8 mouse cellular contexts compared by ENCODE assay signal in genomic region chr1:136550851-136551540, GRCm38 (mm10).
DNase-seq lines count a peak whose midpoint lies in the region; ATAC-seq and TF ChIP-seq lines count a peak whose summit lies in the region.

No protein-coding gene starts in this region.

- H3K4me1 ChIP-seq in kidney, embryonic 14.5 days (ENCODE audit: control insufficient read depth, insufficient read depth, low read length): no peaks in the 10 kb centered on the region
- no peaks in the 10 kb centered on the region for H3K4me1 ChIP-seq in liver, embryonic 14.5 days (replicated peaks; ENCODE audit: control insufficient read depth in 2 of 2, insufficient read depth in 2 of 2, low read length in 1 of 2)
- no peaks in the 10 kb centered on the region for H3K4me1 ChIP-seq in neural tube, embryonic 14.5 days (ENCODE audit: control insufficient read depth, insufficient read depth, low read length)

- peak; percentile 95 for TF ChIP-seq CTCF in liver, embryonic 14.5 days (IDR thresholded peaks at IDR 0.05; ENCODE audit: low read depth)

- no peak for TF ChIP-seq EP300 in liver, embryonic 14.5 days (IDR thresholded peaks at IDR 0.05; ENCODE audit: low read depth)

- H3K4me3 ChIP-seq in kidney, embryonic 14.5 days (ENCODE audit: low read length): no peak overlapping the region
- H3K4me3 ChIP-seq in liver, embryonic 14.5 days (ENCODE audit: insufficient read depth in 1 of 2, low read depth in 2 of 2, low read length in 2 of 2): no peak overlapping the region
- no peak overlapping the region for H3K4me3 ChIP-seq in neural tube, embryonic 14.5 days (ENCODE audit: low read depth, low read length)

- H3K27ac ChIP-seq in kidney, embryonic 14.5 days (ENCODE audit: low read depth, low read length): no peak overlapping the region
- H3K27ac ChIP-seq in liver, embryonic 14.5 days: no peak overlapping the region
- no peak overlapping the region for H3K27ac ChIP-seq in neural tube, embryonic 14.5 days (ENCODE audit: low read depth, low read length)

- DNase-seq in 3134 (ENCODE audit: extremely low read depth, insufficient read length, low spot score): peak; percentile 58
- peak; percentile 30 to 31 for DNase-seq in gastrocnemius, adult 8-10 months (ENCODE audit: low spot score in 2 of 2)
- peak; percentile 24 to 41 (median 31) for DNase-seq in liver, embryonic 14.5 days (ENCODE audit: low read depth in 3 of 3, low spot score in 3 of 3)
- DNase-seq in testis, postnatal 10 days (ENCODE audit: low spot score): peak; percentile 88

- no peaks in the 10 kb centered on the region for H3K36me3 ChIP-seq in kidney, embryonic 14.5 days (ENCODE audit: control insufficient read depth, insufficient read depth, low read length)
- H3K36me3 ChIP-seq in liver, embryonic 14.5 days (replicated peaks; ENCODE audit: control insufficient read depth, insufficient read depth, low read depth): no peaks in the 10 kb centered on the region
- no peaks in the 10 kb centered on the region for H3K36me3 ChIP-seq in neural tube, embryonic 14.5 days (ENCODE audit: control insufficient read depth, insufficient read depth, low read length)

- no peak overlapping the region for H3K9ac ChIP-seq in kidney, embryonic 14.5 days (ENCODE audit: low read depth, low read length)
- no peak overlapping the region for H3K9ac ChIP-seq in liver, embryonic 14.5 days (replicated peaks)
- no peak overlapping the region for H3K9ac ChIP-seq in neural tube, embryonic 14.5 days (replicated peaks; ENCODE audit: low read depth, low read length)

- H3K4me2 ChIP-seq in kidney, embryonic 14.5 days (replicated peaks; ENCODE audit: low read depth, low read length): no peak overlapping the region
- H3K4me2 ChIP-seq in liver, embryonic 14.5 days (ENCODE audit: low read depth): no peak overlapping the region
- no peak overlapping the region for H3K4me2 ChIP-seq in neural tube, embryonic 14.5 days (ENCODE audit: low read depth, low read length)

- H3K27me3 ChIP-seq in kidney, embryonic 14.5 days (ENCODE audit: control insufficient read depth, insufficient read depth, low read length): no peaks in the 10 kb centered on the region
- no peaks in the 10 kb centered on the region for H3K27me3 ChIP-seq in liver, embryonic 14.5 days (ENCODE audit: control insufficient read depth, insufficient read depth, low read length)
- H3K27me3 ChIP-seq in neural tube, embryonic 14.5 days (ENCODE audit: control insufficient read depth, insufficient read depth, low read length): no peaks in the 10 kb centered on the region

- 27% methylated on average over 16 of the region's 16 CpGs for WGBS in kidney, embryonic 14.5 days
- 28% methylated on average over 16 of the region's 16 CpGs for WGBS in liver, embryonic 14.5 days (ENCODE audit: insufficient replicate concordance)
- 29% methylated on average over 16 of the region's 16 CpGs for WGBS in neural tube, embryonic 14.5 days

- no peaks in the 10 kb centered on the region for H3K9me3 ChIP-seq in kidney, embryonic 14.5 days (ENCODE audit: control insufficient read depth, low read length)
- H3K9me3 ChIP-seq in liver, embryonic 14.5 days (ENCODE audit: control insufficient read depth, low read length): no peaks in the 10 kb centered on the region
- no peaks in the 10 kb centered on the region for H3K9me3 ChIP-seq in neural tube, embryonic 14.5 days (ENCODE audit: control insufficient read depth, low read length)

- ATAC-seq in activated CD4-positive, CD25-positive, alpha-beta regulatory T cell, adult 4 months: peak; percentile 43
- peak; percentile 99 for ATAC-seq in common myeloid progenitor, adult 5-6 weeks (replicated peaks; ENCODE audit: low read depth, poor library complexity, severe bottlenecking)
- ATAC-seq in kidney, embryonic 14.5 days (ENCODE audit: low FRiP score, low TSS enrichment): 0 out of 2 replicates have a peak, but pooled peaks have one; percentile 34
- ATAC-seq in liver, embryonic 14.5 days (ENCODE audit: insufficient read depth): no peak
- ATAC-seq in neural tube, embryonic 14.5 days (ENCODE audit: low read depth): peak; percentile 64; the same call in 1 of the 2 replicates

Comparison
In these comparisons a context has a peak if more than half of its experiments do, and no peak if none do; other contexts are left out.
1. DNase-seq: peak in every context shown above with its lines; median percentile 88 in testis, postnatal 10 days; 58 in 3134; 31 in liver, embryonic 14.5 days; 30 in gastrocnemius, adult 8-10 months.